Mouse (Mus musculus): ENCODE data around the gene Tor1a.
"Not testable (repeated sequence)": the region's sequence is repeated elsewhere in the genome, so short reads cannot be mapped to it uniquely, and the experiment has no call there.

Gene Tor1a

DNA sequence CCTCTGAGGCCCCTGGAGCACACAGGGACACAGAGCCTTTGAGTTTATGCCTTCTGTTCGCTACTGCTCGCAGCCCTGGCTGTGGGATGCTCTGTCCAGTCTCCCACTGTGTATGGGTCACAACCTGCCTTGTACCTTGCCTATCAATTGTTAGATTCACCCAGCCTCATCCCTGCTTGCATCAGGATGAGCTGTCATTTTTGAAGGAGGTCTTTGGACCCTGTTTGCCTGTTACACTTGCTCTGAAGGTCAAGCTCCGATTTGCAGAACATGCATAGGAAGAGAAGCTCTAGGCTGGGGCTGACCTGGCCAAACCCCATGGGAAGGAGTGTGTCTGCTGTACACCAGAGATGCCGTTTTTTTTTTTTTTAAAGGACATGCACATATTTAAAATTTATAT lies 10.2 kb downstream of the Tor1a start:
- no peak for DNase-seq (ENCODE audit: extremely low read depth, low read depth, low spot score)

- DNase-seq (ENCODE audit: extremely low read depth, low read depth, low spot score) = no peak
Measured at GRCm38 (mm10) chr2:30954797-30955196, 12.9 kb downstream of the Tor1a start.

DNA sequence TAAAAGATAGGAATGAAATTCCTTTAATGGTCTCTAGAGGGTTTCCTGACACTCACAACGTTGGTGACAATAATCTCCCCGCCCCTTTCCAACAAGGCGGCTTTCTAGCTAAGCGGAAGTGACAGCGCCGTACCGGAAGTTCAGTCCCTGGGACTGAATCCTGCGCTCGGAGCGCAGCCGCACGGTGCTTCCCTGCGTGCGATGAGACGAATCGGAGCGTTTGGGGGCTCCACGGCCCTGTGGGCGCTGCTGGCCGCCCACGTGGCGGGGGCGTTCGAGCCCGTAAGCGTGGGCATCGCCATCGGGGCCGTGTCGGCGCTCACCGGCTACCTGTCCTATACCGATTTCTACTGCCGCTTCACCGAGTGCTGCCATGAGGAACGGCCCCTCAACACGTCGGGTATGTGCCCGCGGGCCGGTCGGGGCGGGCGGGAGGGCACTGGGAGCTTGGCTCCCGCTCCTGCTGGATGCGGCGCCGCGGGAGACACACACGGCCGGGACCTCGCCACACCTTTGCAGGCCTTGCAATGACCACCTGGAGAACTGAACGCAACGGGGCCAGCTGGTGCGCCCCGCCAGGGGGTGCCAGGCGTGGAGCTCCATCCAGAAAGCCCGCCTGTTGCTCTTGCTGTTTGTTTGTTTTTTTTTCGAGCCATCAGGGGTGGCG lies 14.8 kb downstream of the Tor1a start, which contains the start of gene Tor1b:
Gene Tor1b, plus strand, starts transcription at position 136 of the 667 bp plus-strand sequence.
- no peak for DNase-seq (ENCODE audit: extremely low read depth, low read depth, low spot score)

DNA sequence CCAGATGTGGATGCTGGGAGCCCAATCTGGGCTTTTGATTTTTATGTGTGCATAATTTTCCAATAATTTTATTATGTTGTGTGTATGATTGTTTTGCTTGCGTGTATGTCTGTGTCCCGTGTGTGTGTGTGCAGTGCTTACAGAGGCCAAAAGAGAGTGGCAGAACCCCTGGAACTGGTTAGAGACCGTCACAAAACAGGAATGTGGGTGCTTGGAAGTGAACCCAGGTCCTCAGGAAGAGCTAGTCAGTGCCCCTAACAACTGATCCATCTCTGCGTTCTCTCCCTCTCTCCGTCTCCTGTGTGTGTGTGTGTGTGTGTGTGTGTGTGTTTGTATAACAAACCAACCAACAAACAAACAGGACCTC lies 15.3 kb downstream of the Tor1a start:
- DNase-seq (ENCODE audit: extremely low read depth, low read depth, low spot score) = no peak

DNA sequence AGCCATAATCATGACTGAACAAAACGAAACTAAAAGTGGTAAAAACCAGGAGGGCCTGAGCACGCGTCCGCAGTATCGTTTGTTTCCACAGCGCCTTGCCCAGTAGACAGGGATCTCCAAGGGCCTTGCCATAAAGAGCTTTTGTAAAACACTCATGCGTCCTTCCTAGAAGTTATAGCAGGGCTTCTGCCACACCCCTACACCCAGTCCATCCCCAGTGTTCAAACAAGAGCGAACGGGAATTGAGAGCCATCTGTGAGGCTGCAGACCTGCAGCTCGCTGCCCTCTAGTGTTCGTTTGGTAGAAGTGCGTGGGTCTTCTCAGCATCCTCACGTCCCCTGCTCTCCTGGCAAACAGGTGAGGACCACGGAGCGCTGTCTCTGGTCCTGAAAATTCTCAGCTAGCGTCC lies 25.1 kb downstream of the Tor1a start:
- DNase-seq (ENCODE audit: extremely low read depth, low read depth, low spot score) = no peak

DNA sequence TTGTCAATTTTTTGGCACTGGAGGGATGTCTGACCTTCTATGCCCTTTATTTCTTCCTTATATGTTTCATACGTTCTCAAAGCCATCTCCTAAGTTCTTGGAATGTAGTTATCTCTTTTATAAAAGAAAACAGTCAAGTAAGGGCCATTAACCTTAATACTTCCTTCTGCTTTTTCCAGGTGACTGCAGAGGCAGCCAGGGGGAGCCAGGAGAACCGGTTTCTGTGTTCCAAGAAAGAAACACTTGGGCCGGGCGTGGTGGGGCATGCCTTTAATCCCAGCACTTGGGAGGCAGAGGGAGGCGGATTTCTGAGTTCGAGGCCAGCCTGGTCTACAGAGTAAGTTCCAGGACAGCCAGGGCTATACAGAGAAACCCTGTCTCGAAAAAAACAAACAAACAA lies 25.6 kb downstream of the Tor1a start:
- DNase-seq (ENCODE audit: extremely low read depth, low read depth, low spot score) = not testable (repeated sequence)

GRCm38 (mm10) chr2:30941586-30941985 lies 26.1 kb downstream of the Tor1a start:
- DNase-seq (ENCODE audit: extremely low read depth, low read depth, low spot score) = no peak

- no peak for DNase-seq (ENCODE audit: extremely low read depth, low read depth, low spot score)
Measured at GRCm38 (mm10) chr2:30938574-30938991, 29.1 kb downstream of the Tor1a start.

DNA sequence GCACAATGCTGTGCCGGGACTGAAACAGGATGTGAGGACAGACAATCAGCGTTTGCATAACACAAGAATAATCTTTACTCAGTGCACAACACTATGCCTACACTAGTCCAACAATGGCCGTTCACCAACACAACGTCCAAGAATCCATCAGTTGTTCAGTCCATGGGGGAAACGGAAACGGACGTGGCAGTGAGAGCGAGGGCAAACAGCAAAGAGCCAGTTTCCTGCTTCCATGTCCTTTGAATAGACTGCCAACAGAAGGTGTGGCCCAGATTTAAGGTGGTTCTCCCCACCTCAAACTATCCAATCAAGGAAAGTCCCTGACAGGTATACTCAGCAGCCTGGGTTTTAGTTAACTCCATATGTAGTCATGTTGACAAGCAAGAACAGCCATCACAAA lies 30.0 kb downstream of the Tor1a start:
- DNase-seq (ENCODE audit: extremely low read depth, low read depth, low spot score) = no peak

GRCm38 (mm10) chr2:30936808-30937207 lies 30.9 kb downstream of the Tor1a start:
- no peak for DNase-seq (ENCODE audit: extremely low read depth, low read depth, low spot score)

DNA sequence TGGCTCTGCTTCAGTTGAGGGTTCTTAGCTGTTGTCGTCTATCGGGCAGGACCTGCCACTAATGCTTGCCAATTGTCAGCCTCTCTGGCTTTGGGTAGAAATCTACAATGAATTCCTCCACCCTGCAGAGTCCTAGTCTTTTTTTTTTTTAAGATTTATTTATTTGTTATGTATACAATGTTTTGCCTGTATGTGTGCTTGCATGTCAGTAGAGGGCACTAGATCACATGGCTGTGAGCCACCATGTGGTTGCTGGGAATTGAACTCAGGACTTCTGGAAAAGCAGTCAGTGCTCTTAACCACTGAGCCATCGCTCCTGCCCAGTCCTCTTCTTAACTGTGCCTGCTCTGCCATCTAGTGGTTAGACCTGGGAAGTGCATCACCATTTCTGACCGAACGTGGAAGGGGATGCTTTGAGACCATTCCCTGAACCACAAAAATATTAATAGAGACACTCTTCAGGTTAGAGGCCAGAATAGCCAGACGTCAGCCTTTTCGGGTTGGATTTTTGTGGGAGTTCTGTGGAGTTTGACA lies 33.7 kb downstream of the Tor1a start:
- no peak for DNase-seq (ENCODE audit: extremely low read depth, low read depth, low spot score)

DNA sequence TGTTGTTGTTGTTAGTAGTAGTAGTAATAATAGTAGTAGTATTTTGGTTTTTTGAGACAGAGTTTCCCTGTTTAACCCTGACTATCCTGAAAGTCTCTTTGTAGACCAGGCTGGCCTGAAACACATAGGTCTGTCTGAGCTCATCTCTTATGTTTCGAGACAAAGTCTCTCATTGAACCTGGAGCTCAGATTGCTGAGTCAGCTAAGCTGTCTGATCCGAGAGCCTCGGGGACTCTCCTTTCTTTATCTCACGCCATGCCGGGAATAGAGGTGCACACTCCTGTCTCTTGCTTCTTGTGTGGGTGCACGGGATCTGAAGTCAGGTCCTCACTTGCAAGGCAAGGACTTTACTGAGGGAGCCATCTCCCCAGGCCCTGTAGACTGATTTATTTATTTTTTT lies 34.7 kb downstream of the Tor1a start:
- DNase-seq (ENCODE audit: extremely low read depth, low read depth, low spot score) = no peak

GRCm38 (mm10) chr2:30931922-30932321 lies 35.8 kb downstream of the Tor1a start:
- DNase-seq (ENCODE audit: extremely low read depth, low read depth, low spot score) = no peak

DNA sequence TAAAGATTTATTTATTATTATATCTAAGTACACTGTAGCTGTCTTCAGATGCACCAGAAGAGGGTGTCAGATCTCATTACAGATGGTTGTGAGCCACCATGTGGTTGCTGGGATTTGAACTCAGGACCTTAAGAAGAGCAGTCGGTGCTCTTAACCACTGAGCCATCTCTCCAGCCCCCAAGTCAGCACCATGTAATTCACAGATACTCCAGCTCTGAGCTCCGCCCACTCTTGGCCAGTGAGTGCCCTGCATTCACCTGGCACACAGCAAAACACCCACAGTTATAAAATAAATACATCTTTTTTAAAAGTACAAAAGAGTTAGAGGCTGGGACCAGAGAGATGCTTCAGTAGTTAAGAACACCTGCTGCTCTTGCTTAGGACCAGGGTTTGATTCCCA lies 36.9 kb downstream of the Tor1a start:
- not testable (repeated sequence) for DNase-seq (ENCODE audit: extremely low read depth, low read depth, low spot score)

GRCm38 (mm10) chr2:30929483-30930045 lies 38.2 kb downstream of the Tor1a start, which contains the start of gene Ptges:
Gene Ptges, minus strand, starts transcription at chr2:30929863.
- no peak for DNase-seq (ENCODE audit: extremely low read depth, low read depth, low spot score)

DNA sequence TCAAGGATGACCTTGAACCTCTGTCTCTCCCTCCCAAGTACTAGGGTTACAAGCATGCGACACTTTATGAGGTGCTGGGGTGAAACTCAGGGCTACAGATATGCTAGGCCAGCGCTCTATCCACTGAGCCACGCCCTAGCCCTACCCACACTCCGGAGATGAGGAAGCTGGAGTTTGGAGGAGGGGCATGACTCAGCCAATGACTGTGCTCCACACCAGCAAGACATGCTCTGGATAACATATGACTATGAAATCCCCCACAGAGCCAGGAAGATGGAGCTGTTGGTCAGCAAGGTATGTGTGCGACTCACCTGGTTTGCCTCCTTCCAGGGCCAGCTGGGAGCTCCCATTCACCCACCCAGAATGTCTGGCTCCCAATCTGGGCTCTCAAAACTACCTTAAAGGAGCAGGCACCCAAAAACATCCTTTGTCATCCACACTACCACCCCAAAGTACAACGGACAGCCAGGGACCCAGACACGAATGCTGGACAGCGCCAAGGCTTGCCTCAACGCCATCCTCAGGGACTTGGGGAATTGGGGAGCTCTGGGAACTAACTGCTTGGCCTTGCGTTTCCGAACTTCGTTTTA lies 38.7 kb downstream of the Tor1a start:
- DNase-seq (ENCODE audit: extremely low read depth, low read depth, low spot score) = no peak

DNA sequence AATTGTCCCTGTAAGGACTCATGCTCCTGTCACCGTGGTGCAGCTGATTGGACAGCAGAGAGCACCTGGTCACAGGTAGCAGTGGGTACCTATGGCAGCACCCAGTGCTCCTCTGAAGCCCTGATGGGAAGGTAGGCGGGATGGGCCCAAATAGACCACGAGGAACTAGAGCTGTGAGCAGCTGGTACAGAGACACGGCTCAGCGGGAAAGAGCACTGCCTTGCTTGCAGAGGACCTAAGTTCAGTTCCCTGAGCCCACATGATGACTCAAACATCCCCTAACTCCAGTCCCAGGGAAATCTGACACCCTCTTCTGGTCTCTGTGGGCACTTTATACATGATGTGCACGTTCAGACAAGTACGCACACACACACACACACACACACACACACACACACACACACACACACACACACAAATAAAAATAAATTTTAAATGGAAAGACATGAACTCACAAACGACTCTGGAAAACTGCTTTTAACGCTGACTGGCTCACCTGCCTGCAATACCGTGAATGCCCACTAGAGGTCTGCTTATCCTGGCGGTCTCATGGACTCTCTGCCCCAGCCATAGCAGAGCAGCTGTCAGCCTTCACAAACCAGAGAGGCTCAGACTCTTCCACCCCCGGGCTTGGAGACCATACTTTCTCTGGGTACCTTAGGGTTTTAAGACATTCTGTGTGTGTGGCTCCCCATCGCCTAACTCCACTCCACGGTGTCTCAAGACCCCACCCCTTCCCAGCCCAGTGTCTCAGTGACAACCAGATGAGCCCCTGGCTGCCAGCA lies 39.7 kb downstream of the Tor1a start:
- no peak for DNase-seq (ENCODE audit: extremely low read depth, low read depth, low spot score)

DNA sequence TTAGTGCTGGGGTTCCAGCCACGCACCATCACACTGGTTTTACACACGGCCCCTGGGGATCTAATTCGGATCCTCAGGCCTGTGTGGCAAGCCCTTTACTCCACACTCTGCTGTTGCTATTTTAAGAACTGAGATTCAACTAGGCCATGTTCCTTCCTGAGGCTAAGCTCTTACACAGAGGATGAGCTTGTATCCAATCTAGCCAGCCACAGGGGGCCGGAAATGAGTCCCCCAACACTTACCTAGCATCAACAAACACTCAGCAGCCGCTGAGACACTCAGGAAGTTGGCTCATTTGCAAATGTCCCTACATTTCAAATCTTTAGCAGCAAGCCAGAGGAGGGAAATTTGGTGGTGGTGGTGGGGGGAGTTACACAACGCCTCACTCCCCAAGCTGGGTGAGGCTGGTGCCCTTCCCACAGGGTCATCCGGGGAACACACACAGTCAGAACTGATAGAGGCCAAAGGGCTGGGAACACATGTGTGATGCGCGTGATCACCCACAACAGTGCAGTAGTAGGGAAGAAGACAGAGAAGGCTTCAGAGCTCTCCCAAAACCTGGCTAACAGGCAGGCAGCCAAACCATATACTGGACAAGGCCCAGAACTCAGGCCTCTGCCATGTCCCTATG lies 40.5 kb downstream of the Tor1a start:
- no peak for DNase-seq (ENCODE audit: extremely low read depth, low read depth, low spot score)

- DNase-seq (ENCODE audit: extremely low read depth, low read depth, low spot score) = no peak
Measured at GRCm38 (mm10) chr2:30926381-30926780, 41.4 kb downstream of the Tor1a start.

GRCm38 (mm10) chr2:30925181-30925580 lies 42.6 kb downstream of the Tor1a start:
- DNase-seq (ENCODE audit: extremely low read depth, low read depth, low spot score) = no peak

- no peak for DNase-seq (ENCODE audit: extremely low read depth, low read depth, low spot score)
Measured at GRCm38 (mm10) chr2:30923099-30923498, 44.6 kb downstream of the Tor1a start.
